Mouse (Mus musculus) kidney, postnatal 4 days (tissue): ENCODE measurements at regions not wholly inside any gene's neighbourhood (a gene's known extent, or its start where the extent isn't known, plus 50 kb on each side); places are given as distances from the start of the nearest gene placed in this dataset.
"Not testable (repeated sequence)": the region's sequence is repeated elsewhere in the genome, so short reads cannot be mapped to it uniquely, and the experiment has no call there.

Source experiments
- DNase-seq, 2 experiments: peaks; one replicate each; pipeline ENCODE4 v3.0.0; 2021; ENCODE audit warnings: mixed read lengths in 2 of 2

GRCm38 (mm10) chr15:96817626-96818025, 118.1 kb upstream of the Slc38a2 start:
- DNase-seq: no peak

- no peak for DNase-seq
These were observed 117.6 kb upstream of the Slc38a2 start for GRCm38 (mm10) chr15:96816997-96817570.

- DNase-seq: no peak
These were observed 113.9 kb upstream of the Slc38a2 start for GRCm38 (mm10) chr15:96813472-96813871.

- no peak for DNase-seq
These were observed 103.2 kb upstream of the Slc38a2 start for GRCm38 (mm10) chr15:96802729-96803053.

- peak; percentile 25 to 27 for DNase-seq
These were observed 102.7 kb upstream of the Slc38a2 start for GRCm38 (mm10) chr15:96802034-96802728.

- peak; percentile 24 to 31 for DNase-seq
These were observed 99.7 kb upstream of the Slc38a2 start for GRCm38 (mm10) chr15:96799228-96799627.

- peak; percentile 51 to 62 for DNase-seq
These were observed 98.2 kb upstream of the Slc38a2 start for GRCm38 (mm10) chr15:96797615-96798270.

- DNase-seq: no peak
These were observed 94.7 kb upstream of the Slc38a2 start for GRCm38 (mm10) chr15:96794177-96794719.

- DNase-seq: no peak
These were observed 93.7 kb upstream of the Slc38a2 start for GRCm38 (mm10) chr15:96793251-96793650.

- DNase-seq: no peak
These were observed 91.8 kb upstream of the Slc38a2 start for GRCm38 (mm10) chr15:96791306-96791705.

- not testable (repeated sequence) for DNase-seq
These were observed 88.4 kb upstream of the Slc38a2 start for GRCm38 (mm10) chr15:96787921-96788320.

GRCm38 (mm10) chr15:96784578-96784977, 85.0 kb upstream of the Slc38a2 start:
- no peak for DNase-seq

GRCm38 (mm10) chr15:96781560-96781959, 82.0 kb upstream of the Slc38a2 start:
- no peak for DNase-seq

GRCm38 (mm10) chr15:96780606-96781005, 81.1 kb upstream of the Slc38a2 start:
- no peak for DNase-seq

GRCm38 (mm10) chr15:96779358-96779757, 79.8 kb upstream of the Slc38a2 start:
- no peak for DNase-seq

- no peak for DNase-seq
These were observed 78.9 kb upstream of the Slc38a2 start for GRCm38 (mm10) chr15:96778321-96778926.

GRCm38 (mm10) chr15:96776476-96777075, 77.0 kb upstream of the Slc38a2 start:
- DNase-seq: no peak

- DNase-seq: no peak
These were observed 75.6 kb upstream of the Slc38a2 start for GRCm38 (mm10) chr15:96775129-96775528.

GRCm38 (mm10) chr15:96774664-96775063, 75.1 kb upstream of the Slc38a2 start:
- no peak for DNase-seq

GRCm38 (mm10) chr15:96773656-96774055, 74.1 kb upstream of the Slc38a2 start:
- no peak for DNase-seq

- no peak for DNase-seq
These were observed 73.2 kb upstream of the Slc38a2 start for GRCm38 (mm10) chr15:96772701-96773100.

- DNase-seq: peak in 1 of 2 experiments; percentile 7
These were observed 71.3 kb upstream of the Slc38a2 start for GRCm38 (mm10) chr15:96770786-96771185.

GRCm38 (mm10) chr15:96770299-96770698, 70.8 kb upstream of the Slc38a2 start:
- no peak for DNase-seq
